10 mouse cellular contexts compared by ENCODE assay signal in genomic region chr1:180230580-180230979, GRCm38 (mm10). TPM values are rescaled to one million over a fixed set of nuclear protein-coding genes. Genes with fewer than 3 reads are reported as not detected.
DNase-seq lines count a peak whose midpoint lies in the region; ATAC-seq and TF ChIP-seq lines count a peak whose summit lies in the region.
"Had no signal": no experiment of that assay in that cellular context is flagged by ENCODE, and none has a peak within 500 bp of the region (broad histone marks: within the 10 kb centered on the region; RNA-seq: fewer than 3 reads in every experiment).

No protein-coding gene starts in this region.

- H3K79me2 ChIP-seq in heart, adult 2 months (replicated peaks; ENCODE audit: control insufficient read depth, insufficient read depth, low read length): no peaks in the 10 kb centered on the region

- DNase-seq in heart, adult 2 months: peak in 1 of 2 experiments; percentile 44
- DNase-seq in midbrain, embryonic 11.5 days (ENCODE audit: low spot score, missing footprints): peak; percentile 92
- peak; percentile 33 for DNase-seq in stomach, postnatal 0 days (ENCODE audit: low spot score)
- DNase-seq in adrenal gland, postnatal 36 days: no peak
- DNase-seq in layer of hippocampus, adult 9-11 months: no peak

- H3K36me3 ChIP-seq in heart, adult 2 months (ENCODE audit: control insufficient read depth, insufficient read depth, low read length): no peaks in the 10 kb centered on the region
- H3K36me3 ChIP-seq in heart, embryonic 11.5 days (ENCODE audit: control insufficient read depth, insufficient read depth, low read length): no peaks in the 10 kb centered on the region
- no peaks in the 10 kb centered on the region for H3K36me3 ChIP-seq in midbrain, embryonic 11.5 days (ENCODE audit: control insufficient read depth, insufficient read depth, low read length)
- H3K36me3 ChIP-seq in midbrain, embryonic 16.5 days (ENCODE audit: control insufficient read depth, insufficient read depth, low read length): no peaks in the 10 kb centered on the region
- H3K36me3 ChIP-seq in stomach, postnatal 0 days (ENCODE audit: control insufficient read depth, insufficient read depth, low read length): peaks cover 3% of the 10 kb centered on the region; the same call in 1 of the 2 replicates
- H3K36me3 ChIP-seq: midbrain, embryonic 12.5 days had no signal

- H3K4me3 ChIP-seq in heart, adult 2 months: no peak overlapping the region
- H3K4me3 ChIP-seq in heart, embryonic 11.5 days (ENCODE audit: low read depth, low read length): no peak overlapping the region
- H3K4me3 ChIP-seq in midbrain, embryonic 11.5 days (ENCODE audit: low read depth, low read length): no peak overlapping the region
- H3K4me3 ChIP-seq in midbrain, embryonic 16.5 days (ENCODE audit: low read depth, low read length): no peak overlapping the region
- no peak overlapping the region for H3K4me3 ChIP-seq in cortical plate, adult 2 months (ENCODE audit: insufficient read depth, low read length)
- no peak overlapping the region for H3K4me3 ChIP-seq in stomach, postnatal 0 days (ENCODE audit: low read depth, low read length)
- H3K4me3 ChIP-seq: erythroblast, embryonic 14.5 days; midbrain, embryonic 12.5 days had no signal

- H3K4me1 ChIP-seq in heart, adult 2 months (ENCODE audit: control insufficient read depth, insufficient read depth, low read length): no peaks in the 10 kb centered on the region
- peaks cover 6% of the 10 kb centered on the region for H3K4me1 ChIP-seq in heart, embryonic 11.5 days (ENCODE audit: control insufficient read depth, insufficient read depth, low read length)
- peaks cover 3% of the 10 kb centered on the region; the same call in 1 of the 2 replicates for H3K4me1 ChIP-seq in midbrain, embryonic 11.5 days (ENCODE audit: control insufficient read depth, insufficient read depth, low read length)
- H3K4me1 ChIP-seq in midbrain, embryonic 16.5 days (ENCODE audit: control insufficient read depth, insufficient read depth, low read length): peaks cover 4% of the 10 kb centered on the region; the same call in 1 of the 2 replicates
- no peaks in the 10 kb centered on the region for H3K4me1 ChIP-seq in cortical plate, adult 2 months (ENCODE audit: control insufficient read depth, insufficient read depth, low read length)
- H3K4me1 ChIP-seq in stomach, postnatal 0 days (replicated peaks; ENCODE audit: control insufficient read depth, insufficient read depth): no peaks in the 10 kb centered on the region

- no peak overlapping the region for H3K27ac ChIP-seq in heart, adult 2 months
- no peak overlapping the region for H3K27ac ChIP-seq in heart, embryonic 11.5 days (ENCODE audit: low read depth, low read length)
- no peak overlapping the region for H3K27ac ChIP-seq in midbrain, embryonic 11.5 days (ENCODE audit: low read depth, low read length)
- H3K27ac ChIP-seq in midbrain, embryonic 16.5 days (ENCODE audit: low read length): no peak overlapping the region
- no peak overlapping the region for H3K27ac ChIP-seq in cortical plate, adult 2 months (ENCODE audit: insufficient read depth, low read length)
- H3K27ac ChIP-seq in stomach, postnatal 0 days (replicated peaks): no peak overlapping the region
- H3K27ac ChIP-seq: midbrain, embryonic 12.5 days had no signal

- no peak for ATAC-seq in heart, embryonic 11.5 days (replicated peaks; ENCODE audit: insufficient number of reproducible peaks, low FRiP score, low TSS enrichment)
- ATAC-seq in midbrain, embryonic 11.5 days (ENCODE audit: low FRiP score): no peak
- ATAC-seq in midbrain, embryonic 16.5 days: no peak
- ATAC-seq in stomach, postnatal 0 days (ENCODE audit: low FRiP score, low TSS enrichment): no peak

- intact Hi-C loops in heart, adult 2 months (cut with DNase I): loop anchor here (5.0 kb wide), 1 partner anchor 383 kb away; no protein-coding TSS in a partner anchor

- no peak for TF ChIP-seq POLR2A in heart, adult 2 months (IDR thresholded peaks at IDR 0.05; ENCODE audit: insufficient read depth, low read depth, low read length)
- TF ChIP-seq POLR2A in cortical plate, adult 2 months (IDR thresholded peaks at IDR 0.05; ENCODE audit: extremely low read depth, insufficient read depth, low read length): no peak

- no peaks in the 10 kb centered on the region for H3K27me3 ChIP-seq in heart, adult 2 months (ENCODE audit: control insufficient read depth, insufficient read depth, low read length)
- H3K27me3 ChIP-seq in heart, embryonic 11.5 days (ENCODE audit: control insufficient read depth, insufficient read depth, low read length): no peaks in the 10 kb centered on the region
- H3K27me3 ChIP-seq in midbrain, embryonic 11.5 days (ENCODE audit: control insufficient read depth, insufficient read depth, low read length): no peaks in the 10 kb centered on the region
- no peaks in the 10 kb centered on the region for H3K27me3 ChIP-seq in midbrain, embryonic 16.5 days (ENCODE audit: control insufficient read depth, insufficient read depth, low read depth, low read length)
- no peaks in the 10 kb centered on the region for H3K27me3 ChIP-seq in stomach, postnatal 0 days (ENCODE audit: control insufficient read depth, insufficient read depth, low read length)
- H3K27me3 ChIP-seq: midbrain, embryonic 12.5 days had no signal

- TF ChIP-seq EP300 in heart, adult 2 months (IDR thresholded peaks at IDR 0.05; ENCODE audit: insufficient read depth, low read depth, low read length): no peak
- no peak for TF ChIP-seq EP300 in stomach, postnatal 0 days (optimal IDR thresholded peaks at IDR 0.05)

- no peaks in the 10 kb centered on the region for H3K9me3 ChIP-seq in heart, embryonic 11.5 days (replicated peaks; ENCODE audit: control insufficient read depth, low read length)
- peaks cover 2% of the 10 kb centered on the region; the same call in 1 of the 2 replicates for H3K9me3 ChIP-seq in midbrain, embryonic 11.5 days (ENCODE audit: control insufficient read depth, low read length)
- H3K9me3 ChIP-seq in midbrain, embryonic 16.5 days (replicated peaks; ENCODE audit: control insufficient read depth, low read length, poor library complexity, severe bottlenecking): no peaks in the 10 kb centered on the region; the same call in 1 of the 2 replicates
- no peaks in the 10 kb centered on the region for H3K9me3 ChIP-seq in stomach, postnatal 0 days (ENCODE audit: control insufficient read depth, low read length)
- H3K9me3 ChIP-seq: midbrain, embryonic 12.5 days had no signal

- 42% methylated on average over 2 of the region's 2 CpGs for WGBS in heart, adult 2 months
- 26% methylated on average over 2 of the region's 2 CpGs for WGBS in heart, embryonic 11.5 days (ENCODE audit: insufficient replicate concordance)
- 37% methylated on average over 2 of the region's 2 CpGs for WGBS in midbrain, embryonic 11.5 days
- 15% methylated on average over 2 of the region's 2 CpGs for WGBS in midbrain, embryonic 16.5 days
- WGBS in stomach, postnatal 0 days: 30% methylated on average over 2 of the region's 2 CpGs

- H3K9ac ChIP-seq in heart, adult 2 months (ENCODE audit: low read depth, low read length): no peak overlapping the region
- H3K9ac ChIP-seq in heart, embryonic 11.5 days (ENCODE audit: low read depth, low read length): no peak overlapping the region
- H3K9ac ChIP-seq in midbrain, embryonic 11.5 days (ENCODE audit: low read length): no peak overlapping the region
- no peak overlapping the region for H3K9ac ChIP-seq in midbrain, embryonic 16.5 days (ENCODE audit: low read depth, low read length)
- no peak overlapping the region for H3K9ac ChIP-seq in stomach, postnatal 0 days (ENCODE audit: low read length)
- H3K9ac ChIP-seq: midbrain, embryonic 12.5 days had no signal

- no peak overlapping the region for H3K4me2 ChIP-seq in heart, embryonic 11.5 days
- H3K4me2 ChIP-seq in midbrain, embryonic 11.5 days: no peak overlapping the region
- H3K4me2 ChIP-seq in midbrain, embryonic 16.5 days (ENCODE audit: low read length): no peak overlapping the region
- no peak overlapping the region for H3K4me2 ChIP-seq in stomach, postnatal 0 days (replicated peaks; ENCODE audit: low read depth)
- H3K4me2 ChIP-seq: midbrain, embryonic 12.5 days had no signal

- TF ChIP-seq CTCF in heart, adult 2 months (IDR thresholded peaks at IDR 0.05): peak; percentile 77
- peak; percentile 53 for TF ChIP-seq CTCF in cortical plate, adult 2 months (IDR thresholded peaks at IDR 0.05; ENCODE audit: extremely low read depth, insufficient read depth, low read length)
- peak; percentile 77 for TF ChIP-seq CTCF in stomach, postnatal 0 days (IDR thresholded peaks at IDR 0.05; ENCODE audit: low read depth)

RNA-seq across cellular contexts. Expression of gene Coq8a, which starts 31.2 kb away (rescaled TPM):
- 100 to 1,000 TPM; 783 to 919 TPM for total RNA-seq in heart, adult 2 months (2021)
- 468 and 899 TPM in 2 replicates for polyA plus RNA-seq in heart, adult 2 months (2012; rRNA removed)
- polyA plus RNA-seq in heart, embryonic 11.5 days (2014; fragmentation: Nextera tagmentation; extraction: Ambion mirVana): 8.6 and 10.8 TPM in 2 replicates
- polyA plus RNA-seq in midbrain, embryonic 11.5 days (2014; fragmentation: Nextera tagmentation; extraction: Ambion mirVana): 0.93 and 1.8 TPM in 2 replicates
- polyA plus RNA-seq in midbrain, embryonic 16.5 days (2015; fragmentation: Nextera tagmentation; extraction: Ambion mirVana): 2.7 and 3.2 TPM in 2 replicates
- 35.9 and 42.9 TPM in 2 replicates for polyA plus RNA-seq in cortical plate, adult 2 months (2012; rRNA removed)
- 25.6 and 29.8 TPM in 2 replicates for polyA plus RNA-seq in stomach, postnatal 0 days (2015; fragmentation: Nextera tagmentation; extraction: Ambion mirVana)
- total RNA-seq in adrenal gland, postnatal 36 days (2021): 100 to 1,000 TPM; 284 to 434 TPM

RNA-seq across cellular contexts. Expression of gene Psen2, which starts 32.7 kb away (rescaled TPM):
- 10 to 100 TPM; 11.6 to 13.1 TPM for total RNA-seq in heart, adult 2 months (2021)
- 30.5 and 35.8 TPM in 2 replicates for polyA plus RNA-seq in heart, adult 2 months (2012; rRNA removed)
- polyA plus RNA-seq in heart, embryonic 11.5 days (2014; fragmentation: Nextera tagmentation; extraction: Ambion mirVana): 14.7 and 17.3 TPM in 2 replicates
- 5.2 and 5.4 TPM in 2 replicates for polyA plus RNA-seq in midbrain, embryonic 11.5 days (2014; fragmentation: Nextera tagmentation; extraction: Ambion mirVana)
- polyA plus RNA-seq in midbrain, embryonic 16.5 days (2015; fragmentation: Nextera tagmentation; extraction: Ambion mirVana): 15.0 and 20.2 TPM in 2 replicates
- polyA plus RNA-seq in cortical plate, adult 2 months (2012; rRNA removed): 27.5 and 28.3 TPM in 2 replicates
- 14.3 and 15.2 TPM in 2 replicates for polyA plus RNA-seq in stomach, postnatal 0 days (2015; fragmentation: Nextera tagmentation; extraction: Ambion mirVana)
- total RNA-seq in adrenal gland, postnatal 36 days (2021): 10 to 100 TPM; 24.5 to 33.5 TPM

Comparison
In these comparisons a context has a peak if more than half of its experiments do, and no peak if none do; other contexts are left out.
1. RNA of gene Coq8a, which starts 31.2 kb away (polyA plus RNA-seq): 468 to 899 TPM in heart, adult 2 months; 35.9 to 42.9 TPM in cortical plate, adult 2 months, 25.6 to 29.8 TPM in stomach, postnatal 0 days, 8.6 to 10.8 TPM in heart, embryonic 11.5 days, 2.7 to 3.2 TPM in midbrain, embryonic 16.5 days and 0.93 to 1.8 TPM in midbrain, embryonic 11.5 days; every median in the first group is over 10 times any median in the second.
2. DNase-seq: peak in midbrain, embryonic 11.5 days (single experiment) and stomach, postnatal 0 days (single experiment); none in adrenal gland, postnatal 36 days (0 of 2) and layer of hippocampus, adult 9-11 months (single experiment).
3. Peak in every context shown above with its lines, with median percentiles within 50 percentile points of each other: CTCF ChIP-seq.